Mouse (Mus musculus): ENCODE results near the gene Ppp1r12a.

GRCm38 (mm10) chr10:108139788-108140187 is 22.2 kb upstream of the Ppp1r12a start:
- no peak for TF ChIP-seq MYOD1 (IDR thresholded peaks at IDR 0.05; ENCODE audit: control insufficient read depth in 1 of 3, insufficient read length in 2 of 3, low read depth in 2 of 3)
- TF ChIP-seq E2F4 (IDR thresholded peaks at IDR 0.05; ENCODE audit: insufficient read depth) = no peak
- TF ChIP-seq POLR2A (IDR thresholded peaks at IDR 0.05; ENCODE audit: insufficient read length, low read depth) = no peak
- no peak for TF ChIP-seq POLR2AphosphoS2 (IDR thresholded peaks at IDR 0.05; ENCODE audit: insufficient read length, low read depth)
- TF ChIP-seq MAX (IDR thresholded peaks at IDR 0.05; ENCODE audit: low read depth) = no peak
- no peak for TF ChIP-seq MYOG (IDR thresholded peaks at IDR 0.05; ENCODE audit: control insufficient read depth in 1 of 3, insufficient read depth in 1 of 3, insufficient read length in 2 of 3, low read depth in 2 of 3)

All from myocyte (in vitro differentiated cells).